Mouse (Mus musculus): ENCODE data around the gene Ncor2.
A peak's percentile ranks its signal among the peaks of the same experiment; 100 is the strongest.

Ncor2 gene

DNA sequence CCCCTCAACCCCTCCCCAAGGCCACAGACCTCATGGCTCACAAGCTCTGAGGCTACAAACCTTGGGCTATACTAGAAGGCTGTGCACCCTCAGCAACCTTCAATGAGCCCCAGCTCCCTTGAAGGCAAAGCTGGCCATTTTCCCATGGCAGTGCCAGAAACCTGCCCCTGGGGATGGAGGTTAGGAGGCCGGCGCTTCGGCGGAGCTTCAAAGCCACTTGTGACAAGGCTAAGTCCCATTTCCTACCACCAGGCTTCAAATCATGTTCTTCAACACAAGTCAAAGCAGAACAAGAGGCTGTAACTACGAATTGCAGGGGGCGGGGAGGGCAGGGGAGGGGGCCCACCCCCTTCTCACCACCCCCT is 122.7 kb downstream of the Ncor2 start:
- no peak for DNase-seq

- no peak for DNase-seq
Measured at GRCm38 (mm10) chr5:125055901-125056300, 123.1 kb downstream of the Ncor2 start.

GRCm38 (mm10) chr5:125053661-125054060 is 125.4 kb downstream of the Ncor2 start:
- DNase-seq = no peak

DNA sequence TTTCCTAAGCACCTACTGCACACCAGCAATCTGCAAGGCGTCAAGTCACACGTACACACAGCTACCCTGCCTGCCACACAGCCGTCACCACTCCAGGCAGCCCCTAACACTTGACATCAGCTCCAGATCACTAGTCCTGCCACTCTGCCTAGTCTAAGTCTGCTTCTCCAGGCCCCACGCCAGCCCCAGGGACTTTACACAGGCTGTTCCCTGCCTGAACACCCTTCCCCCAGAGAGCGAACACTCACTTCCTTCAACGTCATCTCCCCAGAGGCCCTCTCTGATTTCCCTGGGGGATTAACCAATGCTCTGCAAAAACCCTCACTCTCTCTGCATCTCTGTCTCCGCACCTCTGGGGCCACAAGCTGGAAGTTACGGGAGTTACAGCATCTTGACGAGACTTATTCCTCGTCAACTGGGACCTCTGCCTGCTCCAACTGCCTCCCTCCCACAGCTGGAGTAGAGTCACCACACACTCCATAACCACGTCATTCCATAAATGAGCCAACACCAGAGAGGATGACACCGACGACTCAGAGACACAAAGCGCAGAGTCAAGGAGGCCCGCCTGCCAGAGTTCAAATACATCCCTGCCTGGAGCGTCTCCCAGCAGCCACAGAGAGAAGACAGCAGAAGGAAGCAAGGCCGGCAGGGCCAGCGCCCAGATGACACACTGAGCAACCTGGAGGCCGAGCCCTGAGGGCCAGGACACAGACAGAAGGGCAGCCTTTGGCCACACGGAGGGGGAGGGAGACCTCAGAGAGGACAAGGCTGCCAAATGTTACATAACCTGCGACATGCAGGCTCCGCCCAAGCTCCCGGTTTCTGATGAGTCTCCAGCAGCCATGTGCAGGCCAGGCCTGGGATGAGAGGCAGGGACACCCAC is 126.2 kb downstream of the Ncor2 start:
- peak; percentile 82 for DNase-seq

GRCm38 (mm10) chr5:125052237-125052602 is 126.8 kb downstream of the Ncor2 start:
- no peak for DNase-seq

DNA sequence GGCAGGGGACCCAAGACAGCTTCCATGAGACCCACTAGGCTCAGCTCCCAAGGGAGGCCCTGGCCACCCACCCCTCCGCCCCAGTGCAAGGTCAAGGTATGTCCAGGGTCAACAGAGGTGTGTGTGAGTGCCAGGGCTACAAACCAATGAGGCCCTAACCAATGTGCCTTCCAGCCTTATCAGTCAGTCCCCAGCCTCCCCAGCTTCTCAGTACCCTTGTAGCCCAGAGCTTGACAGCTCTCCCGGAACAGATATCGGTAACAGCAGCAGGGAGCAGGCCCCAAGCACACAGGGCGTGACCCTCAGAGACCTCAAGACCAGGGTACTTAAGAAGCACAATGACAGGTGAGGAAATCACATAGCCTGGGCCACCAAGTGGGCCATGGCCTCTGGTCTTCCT is 129.5 kb downstream of the Ncor2 start:
- DNase-seq = no peak

DNA sequence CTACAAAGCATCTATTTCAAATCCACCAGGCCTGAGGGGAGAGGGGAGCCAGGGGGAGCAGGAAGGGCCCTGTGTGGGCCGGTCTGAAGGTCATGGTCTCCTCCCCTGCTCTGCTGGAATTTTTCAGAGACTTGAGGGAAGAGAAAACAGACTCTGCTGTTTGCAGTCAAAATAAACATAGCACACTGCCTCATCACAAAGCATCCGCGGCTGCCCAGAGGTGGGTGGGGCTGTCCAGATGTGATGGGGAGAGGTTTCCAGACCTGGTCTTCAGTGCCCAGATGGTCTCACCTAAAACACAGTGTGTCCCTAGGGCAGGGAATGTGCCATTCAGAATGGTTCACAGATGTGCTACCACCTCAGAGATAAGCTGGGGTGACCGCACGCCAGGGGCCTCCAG is 132.6 kb downstream of the Ncor2 start:
- DNase-seq = no peak

GRCm38 (mm10) chr5:125045202-125045601 is 133.8 kb downstream of the Ncor2 start:
- no peak for DNase-seq

DNA sequence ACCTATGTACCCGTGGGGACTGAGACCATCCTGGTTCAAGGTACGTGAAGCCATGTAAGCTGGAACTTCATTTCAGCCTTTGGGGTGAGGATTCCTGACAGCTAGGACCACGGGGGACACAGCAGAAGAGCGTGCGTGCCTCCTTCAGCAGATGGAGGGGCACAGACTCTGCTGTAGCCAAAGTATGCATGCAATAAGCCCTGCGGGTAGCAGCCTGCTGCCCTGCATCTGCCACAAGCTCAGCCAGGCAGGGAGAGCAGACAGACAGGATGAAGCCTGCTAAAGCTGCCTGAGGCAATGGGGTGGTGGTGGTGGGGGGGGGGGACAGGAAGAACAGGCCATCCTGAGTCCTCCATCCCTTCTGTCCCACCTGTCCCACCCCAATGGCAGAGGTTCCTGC is 135.6 kb downstream of the Ncor2 start:
- DNase-seq = no peak

- DNase-seq = no peak
Measured at GRCm38 (mm10) chr5:125041578-125041977, 137.4 kb downstream of the Ncor2 start.

DNA sequence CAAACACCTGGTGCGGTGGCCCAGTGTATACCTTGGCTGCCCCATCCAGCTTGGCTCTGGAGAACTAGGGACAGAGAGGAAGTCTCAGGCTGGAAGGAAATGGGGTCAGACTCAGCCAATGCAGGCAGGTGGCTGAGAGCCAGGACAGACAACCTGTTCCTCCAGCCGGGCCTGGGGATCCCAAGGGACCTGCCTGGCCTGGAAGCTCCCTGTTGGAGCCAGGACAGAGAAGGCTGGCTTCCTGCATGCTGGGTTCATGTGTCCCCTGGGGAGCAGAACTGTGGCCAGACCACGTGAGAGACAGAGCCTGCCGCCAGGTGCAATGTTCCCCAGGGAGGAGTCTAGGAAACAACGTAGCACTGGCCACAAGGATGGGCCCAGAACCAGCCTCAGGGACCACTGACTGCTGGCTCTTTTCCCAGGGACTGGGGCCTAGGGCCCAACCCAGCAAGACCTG is 138.9 kb downstream of the Ncor2 start:
- peak; percentile 92 for DNase-seq

- no peak for DNase-seq
Measured at GRCm38 (mm10) chr5:125039377-125040027, 139.5 kb downstream of the Ncor2 start.

GRCm38 (mm10) chr5:125036483-125036882 is 142.5 kb downstream of the Ncor2 start:
- no peak for DNase-seq

DNA sequence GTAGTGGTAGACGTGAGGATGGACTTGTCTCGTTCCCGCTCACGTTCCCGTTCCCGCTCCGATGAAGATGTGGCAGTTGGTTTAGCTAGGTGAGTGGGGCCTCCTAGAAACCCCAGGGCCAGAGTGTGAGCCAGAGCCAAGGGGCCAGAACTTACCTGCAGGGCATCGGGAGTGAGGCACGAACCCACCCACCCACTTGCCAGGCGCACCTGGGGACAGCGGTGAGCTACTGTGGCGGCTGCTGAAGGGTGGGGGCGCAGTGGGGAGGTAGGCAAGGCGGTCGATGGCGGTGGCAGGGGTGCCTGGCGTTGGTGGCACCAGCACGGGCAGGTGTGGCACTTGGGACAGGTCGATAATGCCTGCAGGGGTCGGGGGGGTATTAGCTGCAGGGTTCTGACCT is 150.1 kb downstream of the Ncor2 start:
- no peak for DNase-seq

- no peak for DNase-seq
Measured at GRCm38 (mm10) chr5:125028371-125028770, 150.6 kb downstream of the Ncor2 start.

- no peak for DNase-seq
Measured at GRCm38 (mm10) chr5:125024002-125024401, 155.0 kb downstream of the Ncor2 start.

GRCm38 (mm10) chr5:125021298-125021697 is 157.7 kb downstream of the Ncor2 start:
- DNase-seq = peak; percentile 51

GRCm38 (mm10) chr5:125019099-125019498 is 159.9 kb downstream of the Ncor2 start:
- no peak for DNase-seq

GRCm38 (mm10) chr5:125017332-125017731 is 161.7 kb downstream of the Ncor2 start:
- DNase-seq = no peak

- DNase-seq = no peak
Measured at GRCm38 (mm10) chr5:125016421-125017242, 162.4 kb downstream of the Ncor2 start.

- DNase-seq = no peak
Measured at GRCm38 (mm10) chr5:125015576-125015975, 163.4 kb downstream of the Ncor2 start.

DNA sequence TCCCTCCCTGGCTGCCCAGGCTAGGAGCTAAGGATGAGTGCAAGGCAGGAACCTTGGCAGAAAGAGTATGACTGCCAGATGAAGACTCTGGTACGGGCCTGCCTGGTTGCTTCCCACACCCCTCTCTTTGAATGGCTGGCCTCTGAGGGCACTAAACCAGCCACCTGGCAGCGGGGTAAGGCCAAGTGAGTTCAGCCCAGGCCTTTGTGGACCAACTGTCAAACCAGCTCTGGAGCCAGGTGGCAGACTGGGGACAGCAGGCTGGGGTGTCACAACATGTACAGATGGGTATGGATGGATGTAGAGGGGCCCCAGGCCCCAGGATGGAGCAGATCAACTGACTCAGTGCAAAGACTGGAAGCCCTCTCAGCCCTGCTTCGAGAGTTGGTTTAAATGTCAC is 164.0 kb downstream of the Ncor2 start:
- no peak for DNase-seq

GRCm38 (mm10) chr5:125014497-125014896 is 164.5 kb downstream of the Ncor2 start:
- DNase-seq = peak; percentile 81
